Mouse (Mus musculus): ENCODE data around the gene Thsd4. TPM values are rescaled to one million over a fixed set of nuclear protein-coding genes. Genes with fewer than 3 reads are reported as not detected.

The Thsd4 gene
- total RNA-seq, 2 experiments from 2014 or later: 5.0 to 5.5 TPM

GRCm38 (mm10) chr9:60440506-60440905 lies 81.3 kb downstream of the Thsd4 start:
- intact Hi-C loops (cut with DNase I): no loop called here
- Histone ChIP-seq H3K27ac (no peak overlapping the region), H3K4me3 (no peak overlapping the region)
- DNase-seq (ENCODE audit: extremely low spot score in 1 of 2, low spot score in 2 of 2): no peak
- no peak for TF ChIP-seq CTCF (IDR thresholded peaks at IDR 0.05)

- no peak for DNase-seq (ENCODE audit: extremely low spot score in 1 of 2, low spot score in 2 of 2)
- intact Hi-C loops (cut with DNase I): no loop called here
- H3K27ac ChIP-seq: no peak overlapping the region
- H3K4me3 ChIP-seq: no peak overlapping the region
- TF ChIP-seq CTCF (IDR thresholded peaks at IDR 0.05): no peak
Measured at GRCm38 (mm10) chr9:60436246-60436645, 85.6 kb downstream of the Thsd4 start.

- DNase-seq (ENCODE audit: extremely low spot score in 1 of 2, low spot score in 2 of 2): no peak
- intact Hi-C loops (cut with DNase I): no loop called here
- Histone ChIP-seq H3K4me3 (no peak overlapping the region), H3K27ac (no peak overlapping the region)
- no peak for TF ChIP-seq CTCF (IDR thresholded peaks at IDR 0.05)
Measured at GRCm38 (mm10) chr9:60434093-60434492, 87.8 kb downstream of the Thsd4 start.

GRCm38 (mm10) chr9:60431924-60432323 lies 89.9 kb downstream of the Thsd4 start:
- H3K27ac ChIP-seq: no peak overlapping the region
- intact Hi-C loops (cut with DNase I): no loop called here
- no peak for DNase-seq (ENCODE audit: extremely low spot score in 1 of 2, low spot score in 2 of 2)
- TF ChIP-seq CTCF (IDR thresholded peaks at IDR 0.05): no peak
- H3K4me3 ChIP-seq: no peak overlapping the region

- H3K4me3 ChIP-seq: no peak overlapping the region
- intact Hi-C loops (cut with DNase I): no loop called here
- DNase-seq (ENCODE audit: extremely low spot score in 1 of 2, low spot score in 2 of 2): no peak
- no peak overlapping the region for H3K27ac ChIP-seq
- TF ChIP-seq CTCF (IDR thresholded peaks at IDR 0.05): no peak
Measured at GRCm38 (mm10) chr9:60430017-60430416, 91.8 kb downstream of the Thsd4 start.

GRCm38 (mm10) chr9:60414076-60414755 lies 107.6 kb downstream of the Thsd4 start:
- intact Hi-C loops (cut with DNase I): no loop called here
- H3K4me3 ChIP-seq: no peak overlapping the region
- DNase-seq (ENCODE audit: extremely low spot score in 1 of 2, low spot score in 2 of 2): no peak
- H3K27ac ChIP-seq: no peak overlapping the region
- TF ChIP-seq CTCF (IDR thresholded peaks at IDR 0.05): no peak

GRCm38 (mm10) chr9:60410872-60411635 lies 110.8 kb downstream of the Thsd4 start:
- intact Hi-C loops (cut with DNase I): no loop called here
- no peak for TF ChIP-seq CTCF (IDR thresholded peaks at IDR 0.05)
- no peak overlapping the region for H3K27ac ChIP-seq
- DNase-seq (ENCODE audit: extremely low spot score in 1 of 2, low spot score in 2 of 2): no peak
- H3K4me3 ChIP-seq: no peak overlapping the region

- H3K27ac ChIP-seq: no peak overlapping the region
- no peak overlapping the region for H3K4me3 ChIP-seq
- DNase-seq (ENCODE audit: extremely low spot score in 1 of 2, low spot score in 2 of 2): no peak
- TF ChIP-seq CTCF (IDR thresholded peaks at IDR 0.05): no peak
- intact Hi-C loops (cut with DNase I): no loop called here
Measured at GRCm38 (mm10) chr9:60407374-60407773, 114.5 kb downstream of the Thsd4 start.

GRCm38 (mm10) chr9:60405777-60406176 lies 116.1 kb downstream of the Thsd4 start:
- no peak overlapping the region for H3K4me3 ChIP-seq
- no peak for DNase-seq (ENCODE audit: extremely low spot score in 1 of 2, low spot score in 2 of 2)
- intact Hi-C loops (cut with DNase I): no loop called here
- no peak overlapping the region for H3K27ac ChIP-seq
- no peak for TF ChIP-seq CTCF (IDR thresholded peaks at IDR 0.05)

GRCm38 (mm10) chr9:60402681-60403080 lies 119.2 kb downstream of the Thsd4 start:
- Histone ChIP-seq H3K4me3 (no peak overlapping the region), H3K27ac (no peak overlapping the region)
- intact Hi-C loops (cut with DNase I): no loop called here
- DNase-seq (ENCODE audit: extremely low spot score in 1 of 2, low spot score in 2 of 2): no peak
- TF ChIP-seq CTCF (IDR thresholded peaks at IDR 0.05): no peak

GRCm38 (mm10) chr9:60400001-60400400 lies 121.8 kb downstream of the Thsd4 start:
- no peak overlapping the region for H3K4me3 ChIP-seq
- intact Hi-C loops (cut with DNase I): no loop called here
- TF ChIP-seq CTCF (IDR thresholded peaks at IDR 0.05): no peak
- no peak for DNase-seq (ENCODE audit: extremely low spot score in 1 of 2, low spot score in 2 of 2)
- no peak overlapping the region for H3K27ac ChIP-seq

- DNase-seq (ENCODE audit: extremely low spot score in 1 of 2, low spot score in 2 of 2): no peak
- intact Hi-C loops (cut with DNase I): no loop called here
- TF ChIP-seq CTCF (IDR thresholded peaks at IDR 0.05): no peak
- Histone ChIP-seq H3K27ac (no peak overlapping the region), H3K4me3 (no peak overlapping the region)
Measured at GRCm38 (mm10) chr9:60398073-60398472, 123.8 kb downstream of the Thsd4 start.

- DNase-seq (ENCODE audit: extremely low spot score in 1 of 2, low spot score in 2 of 2): no peak
- intact Hi-C loops (cut with DNase I): no loop called here
- no peak overlapping the region for H3K27ac ChIP-seq
- H3K4me3 ChIP-seq: no peak overlapping the region
- no peak for TF ChIP-seq CTCF (IDR thresholded peaks at IDR 0.05)
Measured at GRCm38 (mm10) chr9:60396096-60396495, 125.8 kb downstream of the Thsd4 start.

All from left cerebral cortex, adult 2 months (tissue).